Mouse (Mus musculus): ENCODE measurements at regions not wholly inside any gene's neighbourhood (a gene's known extent, or its start where the extent isn't known, plus 50 kb on each side); places are given as distances from the start of the nearest gene placed in this dataset.

DNA sequence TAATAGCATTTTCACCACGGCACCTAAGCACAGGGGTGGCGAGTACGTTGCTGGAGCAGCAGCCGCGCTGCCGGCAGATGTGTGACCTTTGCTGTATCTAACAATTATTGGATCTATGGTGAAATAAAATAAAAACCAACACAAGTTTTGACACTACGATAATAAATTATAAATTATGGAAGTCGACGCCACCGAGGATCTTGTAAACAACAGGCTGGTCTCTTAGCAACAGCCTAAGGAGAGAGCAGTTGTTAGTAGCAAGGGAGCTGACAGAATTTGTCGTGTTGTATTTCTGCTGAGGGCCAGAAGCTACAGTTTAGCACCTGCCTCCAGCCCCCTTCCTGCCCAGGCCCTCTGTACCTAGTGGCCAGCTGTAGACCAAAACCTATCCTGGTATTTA, 535.8 kb upstream of the 3110018I06Rik start:
- TF ChIP-seq GATA1 (IDR thresholded peaks at IDR 0.05; ENCODE audit: low read depth, low read length) = no peak
- no peak for TF ChIP-seq MAFK (IDR thresholded peaks at IDR 0.05; ENCODE audit: borderline replicate concordance, low read depth, low read length)
- H3K9ac ChIP-seq (ENCODE audit: control insufficient read depth, low read depth, low read length, poor library complexity, severe bottlenecking) = no peak overlapping the region
- no peak overlapping the region for H3K27ac ChIP-seq (ENCODE audit: control insufficient read depth, low read depth, low read length)
- no peak overlapping the region for H3K4me3 ChIP-seq (ENCODE audit: control insufficient read depth in 1 of 2, insufficient read depth in 1 of 2, low read depth in 2 of 2, low read length in 2 of 2)
- no peak for DNase-seq (ENCODE audit: low read depth, low spot score)
- H3K79me2 ChIP-seq (ENCODE audit: control insufficient read depth, insufficient read depth, low read length, poor library complexity) = no peaks in the 10 kb centered on the region
- H3K36me3 ChIP-seq (ENCODE audit: control insufficient read depth in 1 of 2, insufficient read depth in 2 of 2, low read length in 2 of 2) = no peaks in the 10 kb centered on the region
- H3K9me3 ChIP-seq (replicated peaks; ENCODE audit: insufficient read depth, low read length) = no peaks in the 10 kb centered on the region
- H3K27me3 ChIP-seq (ENCODE audit: control insufficient read depth in 1 of 2, insufficient read depth in 2 of 2, low read length in 2 of 2) = no peaks in the 10 kb centered on the region
- no peaks in the 10 kb centered on the region for H3K4me1 ChIP-seq (ENCODE audit: control insufficient read depth in 1 of 2, insufficient read depth in 2 of 2, low read length in 2 of 2)

- no peak for TF ChIP-seq NELFE (IDR thresholded peaks at IDR 0.05; ENCODE audit: low read depth, low read length)
- no peak for TF ChIP-seq POLR2A (IDR thresholded peaks at IDR 0.05; ENCODE audit: control insufficient read depth in 1 of 2, insufficient read depth in 1 of 2, low read depth in 1 of 2, low read length in 2 of 2, poor library complexity in 1 of 2)
- TF ChIP-seq JUND (IDR thresholded peaks at IDR 0.05; ENCODE audit: low read depth, low read length) = no peak
- no peak for TF ChIP-seq MAFK (IDR thresholded peaks at IDR 0.05; ENCODE audit: borderline replicate concordance, low read depth, low read length)
- TF ChIP-seq RCOR1 (IDR thresholded peaks at IDR 0.05; ENCODE audit: low read depth, low read length) = no peak
- TF ChIP-seq TCF12 (IDR thresholded peaks at IDR 0.05; ENCODE audit: low read depth, low read length) = no peak
- no peak for TF ChIP-seq MAX (IDR thresholded peaks at IDR 0.05; ENCODE audit: low read length)
- no peak for TF ChIP-seq ZC3H11A (IDR thresholded peaks at IDR 0.05; ENCODE audit: low read depth, low read length)
- TF ChIP-seq MXI1 (IDR thresholded peaks at IDR 0.05; ENCODE audit: low read depth, low read length) = no peak
- Histone ChIP-seq H3K27me3 (ENCODE audit: control insufficient read depth in 1 of 2, insufficient read depth in 2 of 2, low read length in 2 of 2) (no peaks in the 10 kb centered on the region), H3K4me3 (ENCODE audit: control insufficient read depth in 1 of 2, insufficient read depth in 1 of 2, low read depth in 2 of 2, low read length in 2 of 2) (no peak overlapping the region), H3K27ac (ENCODE audit: control insufficient read depth, low read depth, low read length) (no peak overlapping the region), H3K9me3 (replicated peaks; ENCODE audit: insufficient read depth, low read length) (no peaks in the 10 kb centered on the region), H3K79me2 (ENCODE audit: control insufficient read depth, insufficient read depth, low read length, poor library complexity) (no peaks in the 10 kb centered on the region), H3K36me3 (ENCODE audit: control insufficient read depth in 1 of 2, insufficient read depth in 2 of 2, low read length in 2 of 2) (no peaks in the 10 kb centered on the region), H3K4me1 (ENCODE audit: control insufficient read depth in 1 of 2, insufficient read depth in 2 of 2, low read length in 2 of 2) (no peaks in the 10 kb centered on the region), H3K9ac (ENCODE audit: control insufficient read depth, low read depth, low read length, poor library complexity, severe bottlenecking) (no peak overlapping the region)
- no peak for DNase-seq (ENCODE audit: low read depth, low spot score)
Observed at GRCm38 (mm10) chr12:106955778-106956177, 532.7 kb upstream of the 3110018I06Rik start.

GRCm38 (mm10) chr12:106956266-106956665, 532.2 kb upstream of the 3110018I06Rik start:
- Histone ChIP-seq H3K36me3 (ENCODE audit: control insufficient read depth in 1 of 2, insufficient read depth in 2 of 2, low read length in 2 of 2) (no peaks in the 10 kb centered on the region), H3K27ac (ENCODE audit: control insufficient read depth, low read depth, low read length) (no peak overlapping the region), H3K4me3 (ENCODE audit: control insufficient read depth in 1 of 2, insufficient read depth in 1 of 2, low read depth in 2 of 2, low read length in 2 of 2) (no peak overlapping the region), H3K9ac (ENCODE audit: control insufficient read depth, low read depth, low read length, poor library complexity, severe bottlenecking) (no peak overlapping the region), H3K27me3 (ENCODE audit: control insufficient read depth in 1 of 2, insufficient read depth in 2 of 2, low read length in 2 of 2) (no peaks in the 10 kb centered on the region), H3K9me3 (replicated peaks; ENCODE audit: insufficient read depth, low read length) (no peaks in the 10 kb centered on the region), H3K79me2 (ENCODE audit: control insufficient read depth, insufficient read depth, low read length, poor library complexity) (no peaks in the 10 kb centered on the region), H3K4me1 (ENCODE audit: control insufficient read depth in 1 of 2, insufficient read depth in 2 of 2, low read length in 2 of 2) (no peaks in the 10 kb centered on the region)
- TF ChIP-seq E2F4 (IDR thresholded peaks at IDR 0.05; ENCODE audit: borderline replicate concordance, low read depth, low read length) = no peak
- DNase-seq (ENCODE audit: low read depth, low spot score) = no peak
